Mouse (Mus musculus) stomach, embryonic 14.5 days (tissue): ENCODE results near the gene Dynlt1c. TPM values are rescaled to one million over a fixed set of nuclear protein-coding genes. Genes with fewer than 3 reads are reported as not detected.
"Not testable (repeated sequence)": the region's sequence is repeated elsewhere in the genome, so short reads cannot be mapped to it uniquely, and the experiment has no call there.

Experiments
- ATAC-seq: fragments of 200-750 bp; cut with Nextera tagmentation; 2 replicates; pipeline ENCODE4 v1.8.0; 2017; ENCODE audit warnings: low read depth, moderate TSS enrichment; ENCODE audit not compliant: insufficient number of reproducible peaks, insufficient read depth, low FRiP score
- H3K27ac ChIP-seq: fragments of 300-500 bp; sonication (generic); 2 replicates; pipeline ENCODE4 v1.5.1; 2014; ENCODE audit warnings: mild to moderate bottlenecking, low read length, moderate library complexity, mixed read lengths
- H3K27me3 ChIP-seq: fragments of 300-500 bp; sonication (generic); 2 replicates; pipeline ENCODE4 v1.6.1; 2014; ENCODE audit warnings: low read length, control low read depth, mixed read lengths; ENCODE audit not compliant: control insufficient read depth, insufficient read depth
- H3K36me3 ChIP-seq: fragments of 300-500 bp; sonication (generic); 2 replicates; pipeline ENCODE4 v1.6.1; 2014; ENCODE audit warnings: mild to moderate bottlenecking, control low read depth, low read length, moderate library complexity, mixed read lengths; ENCODE audit not compliant: control insufficient read depth, insufficient read depth
- H3K4me1 ChIP-seq: fragments of 300-500 bp; sonication (generic); 2 replicates; pipeline ENCODE4 v1.6.1; 2014; ENCODE audit warnings: low read length, control low read depth, mixed read lengths; ENCODE audit not compliant: control insufficient read depth, insufficient read depth
- H3K4me2 ChIP-seq: fragments of 300-500 bp; sonication (generic); replicated peaks from 2 replicates; pipeline ENCODE4 v1.6.1; 2014; ENCODE audit warnings: low read depth, low read length, control low read depth
- H3K4me3 ChIP-seq: fragments of 300-500 bp; sonication (generic); 2 replicates; pipeline ENCODE4 v1.5.1; 2014; ENCODE audit warnings: low read depth, low read length, control low read depth
- H3K9ac ChIP-seq: fragments of 300-500 bp; sonication (generic); replicated peaks from 2 replicates; pipeline ENCODE4 v1.6.1; 2014; ENCODE audit warnings: low read depth, mild to moderate bottlenecking, control low read depth, low read length, moderate library complexity, mixed read lengths
- H3K9me3 ChIP-seq: fragments of 300-500 bp; sonication (generic); 2 replicates; pipeline ENCODE4 v1.6.1; 2016; ENCODE audit warnings: low read depth, low read length, control low read depth; ENCODE audit not compliant: control insufficient read depth
- WGBS: fragments of 180-500 bp; shearing (Covaris S2); extraction: QIAGEN DNeasy Blood & Tissue Kit; methylation state at CpG from one replicate; pipeline ENCODE4 v1.1.7; 2014; 5-methylcytosine and 5-hydroxymethylcytosine counted together
- polyA plus RNA-seq: library from polyadenylated mRNA; unstranded; fragments of >200 nt; fragmentation: Nextera tagmentation; extraction: Ambion mirVana; gene quantifications from 2 replicates; pipeline ENCODE4 v1.2.1, GENCODE M21; 2014

The Dynlt1c gene
- polyA plus RNA-seq, 1 experiment from 2014 or later: 47.5 TPM

GRCm38 (mm10) chr17:6640771-6641429, 39.4 kb downstream of the Dynlt1c start:
- WGBS: 70% methylated on average over 14 of the region's 14 CpGs
- not testable (repeated sequence) for H3K27me3 ChIP-seq, H3K36me3 ChIP-seq, H3K4me2 ChIP-seq, H3K27ac ChIP-seq, H3K4me3 ChIP-seq, H3K4me1 ChIP-seq, H3K9me3 ChIP-seq, H3K9ac ChIP-seq
- peak; percentile 74 for ATAC-seq

GRCm38 (mm10) chr17:6644210-6644609, 42.7 kb downstream of the Dynlt1c start:
- not testable (repeated sequence) for H3K27me3 ChIP-seq, H3K9ac ChIP-seq, ATAC-seq, H3K36me3 ChIP-seq, H3K27ac ChIP-seq, H3K4me1 ChIP-seq, H3K9me3 ChIP-seq, H3K4me3 ChIP-seq, H3K4me2 ChIP-seq
- 90% methylated on average over 8 of the region's 9 CpGs for WGBS

GRCm38 (mm10) chr17:6644673-6645072, 43.2 kb downstream of the Dynlt1c start:
- not testable (repeated sequence) for H3K36me3 ChIP-seq, H3K27ac ChIP-seq, H3K4me2 ChIP-seq, H3K9me3 ChIP-seq, H3K9ac ChIP-seq, ATAC-seq, H3K4me1 ChIP-seq, H3K27me3 ChIP-seq, H3K4me3 ChIP-seq
- WGBS: 82% methylated on average over 4 of the region's 4 CpGs

GRCm38 (mm10) chr17:6645668-6646067, 44.2 kb downstream of the Dynlt1c start:
- ATAC-seq, H3K4me3 ChIP-seq, H3K36me3 ChIP-seq, H3K27me3 ChIP-seq, H3K27ac ChIP-seq, H3K9ac ChIP-seq, H3K9me3 ChIP-seq, H3K4me1 ChIP-seq, H3K4me2 ChIP-seq: not testable (repeated sequence)
- 90% methylated on average over 3 of the region's 4 CpGs for WGBS

- not testable (repeated sequence) for ATAC-seq, H3K27me3 ChIP-seq, H3K27ac ChIP-seq, H3K9ac ChIP-seq, H3K4me1 ChIP-seq, H3K9me3 ChIP-seq, H3K4me2 ChIP-seq, H3K4me3 ChIP-seq, H3K36me3 ChIP-seq
- 94% methylated on average over 7 of the region's 8 CpGs for WGBS
Observed at GRCm38 (mm10) chr17:6646841-6647240, 45.4 kb downstream of the Dynlt1c start.

- H3K9me3 ChIP-seq, H3K27ac ChIP-seq, H3K4me3 ChIP-seq, H3K9ac ChIP-seq, H3K27me3 ChIP-seq, H3K4me2 ChIP-seq, ATAC-seq, H3K36me3 ChIP-seq, H3K4me1 ChIP-seq: not testable (repeated sequence)
- WGBS: 99% methylated on average over 3 of the region's 3 CpGs
Observed at GRCm38 (mm10) chr17:6647452-6647851, 46.0 kb downstream of the Dynlt1c start.

- H3K36me3 ChIP-seq, H3K9ac ChIP-seq, ATAC-seq, H3K9me3 ChIP-seq, H3K4me1 ChIP-seq, H3K27ac ChIP-seq, H3K27me3 ChIP-seq, H3K4me2 ChIP-seq, H3K4me3 ChIP-seq: not testable (repeated sequence)
- 87% methylated on average over 6 of the region's 7 CpGs for WGBS
Observed at GRCm38 (mm10) chr17:6650904-6651565, 49.6 kb downstream of the Dynlt1c start.

- not testable (repeated sequence) for H3K27ac ChIP-seq, H3K4me2 ChIP-seq, H3K9ac ChIP-seq, ATAC-seq, H3K36me3 ChIP-seq, H3K9me3 ChIP-seq, H3K4me3 ChIP-seq, H3K4me1 ChIP-seq, H3K27me3 ChIP-seq
- 80% methylated on average over 4 of the region's 5 CpGs for WGBS
Observed at GRCm38 (mm10) chr17:6653341-6653946, 52.0 kb downstream of the Dynlt1c start.
